Mouse (Mus musculus): ENCODE data around the gene Ltbp4.

The Ltbp4 gene

DNA sequence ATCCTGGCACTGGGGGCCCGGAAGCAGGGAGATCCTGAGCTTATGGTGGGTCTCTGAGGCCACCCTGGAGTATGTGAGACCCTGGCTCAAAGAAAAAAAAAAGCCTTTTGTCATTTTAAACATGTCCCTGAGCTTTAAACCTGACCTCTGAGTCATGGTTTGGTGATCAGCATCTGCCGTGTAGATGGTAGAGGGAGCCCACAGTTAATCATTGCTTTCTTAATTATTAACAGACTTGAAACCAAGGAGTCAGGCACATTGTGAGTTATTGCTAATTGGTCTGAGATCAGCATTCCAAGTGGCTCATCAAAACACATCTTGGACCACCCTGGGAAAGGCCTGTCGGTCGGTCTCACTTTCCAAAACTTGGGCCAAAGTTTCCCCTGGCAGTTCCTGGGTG is 55.3 kb downstream of the Ltbp4 start:
- no peak for TF ChIP-seq POU5F1 (IDR thresholded peaks at IDR 0.05; ENCODE audit: borderline replicate concordance, low read length)
- no peak for TF ChIP-seq NANOG (IDR thresholded peaks at IDR 0.05; ENCODE audit: borderline replicate concordance, low read length)
- TF ChIP-seq CTCF (conservative IDR thresholded peaks at IDR 0.05; ENCODE audit: low read length): no peak
- no peaks in the 10 kb centered on the region for H3K9me3 ChIP-seq (ENCODE audit: low read length)
- peak overlapping the region; percentile 60 for H3K4me3 ChIP-seq (replicated peaks; ENCODE audit: low read length)
- peaks cover 50% of the 10 kb centered on the region for H3K4me1 ChIP-seq (replicated peaks; ENCODE audit: low read depth, low read length)
- H3K36me3 ChIP-seq (ENCODE audit: insufficient read depth, low read length): peaks cover 44% of the 10 kb centered on the region
- H3K27me3 ChIP-seq (ENCODE audit: insufficient read depth, low read length): no peaks in the 10 kb centered on the region

DNA sequence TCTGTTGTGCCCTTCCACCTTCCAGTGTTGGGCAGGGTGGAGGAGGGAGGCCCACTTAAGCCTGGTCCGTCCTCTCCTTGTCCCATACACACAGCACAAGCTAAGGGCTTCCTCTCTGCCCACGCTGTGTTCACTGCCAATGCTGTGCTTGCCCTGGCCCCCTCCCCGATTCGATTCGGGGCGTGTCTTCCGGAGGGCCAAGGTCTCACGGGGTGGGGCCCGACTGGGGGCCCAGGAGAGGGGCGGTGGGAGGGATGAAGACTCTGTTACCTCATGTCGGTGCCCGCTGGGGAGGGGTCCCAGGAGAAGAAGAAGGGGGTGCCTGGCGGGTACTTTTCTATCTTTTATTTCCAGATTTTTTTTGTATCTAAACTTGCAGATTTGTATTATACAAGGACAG is 55.8 kb downstream of the Ltbp4 start:
- TF ChIP-seq POU5F1 (IDR thresholded peaks at IDR 0.05; ENCODE audit: borderline replicate concordance, low read length) (no peak), CTCF (conservative IDR thresholded peaks at IDR 0.05; ENCODE audit: low read length) (no peak), NANOG (IDR thresholded peaks at IDR 0.05; ENCODE audit: borderline replicate concordance, low read length) (no peak)
- Histone ChIP-seq H3K4me3 (replicated peaks; ENCODE audit: low read length) (peak overlapping the region; percentile 60), H3K36me3 (ENCODE audit: insufficient read depth, low read length) (peaks cover 50% of the 10 kb centered on the region), H3K27me3 (ENCODE audit: insufficient read depth, low read length) (no peaks in the 10 kb centered on the region), H3K4me1 (replicated peaks; ENCODE audit: low read depth, low read length) (peaks cover 54% of the 10 kb centered on the region), H3K9me3 (ENCODE audit: low read length) (no peaks in the 10 kb centered on the region)

DNA sequence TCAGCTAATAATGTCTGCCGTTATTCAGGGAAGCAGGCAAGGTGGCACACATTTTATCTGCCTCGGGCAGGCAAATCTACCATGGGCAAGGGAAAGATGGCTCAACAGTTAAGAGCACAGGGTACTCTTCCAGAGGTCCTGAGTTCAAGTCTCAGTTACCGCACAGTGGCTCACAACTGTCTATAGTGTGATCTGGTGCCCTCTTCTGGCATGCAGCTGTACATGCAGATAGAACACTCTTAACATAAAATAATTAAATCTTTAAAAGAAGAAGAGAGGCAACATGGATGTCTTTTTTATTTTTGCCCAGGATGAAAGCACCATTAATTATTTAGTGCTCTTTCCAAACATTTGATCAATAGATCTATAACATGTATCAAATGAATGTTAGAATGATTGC is 60.3 kb downstream of the Ltbp4 start:
- H3K4me1 ChIP-seq (replicated peaks; ENCODE audit: low read depth, low read length): peaks cover 53% of the 10 kb centered on the region
- H3K36me3 ChIP-seq (ENCODE audit: insufficient read depth, low read length): peaks cover 73% of the 10 kb centered on the region
- TF ChIP-seq CTCF (conservative IDR thresholded peaks at IDR 0.05; ENCODE audit: low read length): peak; percentile 33
- TF ChIP-seq POU5F1 (IDR thresholded peaks at IDR 0.05; ENCODE audit: borderline replicate concordance, low read length): no peak
- TF ChIP-seq NANOG (IDR thresholded peaks at IDR 0.05; ENCODE audit: borderline replicate concordance, low read length): no peak
- no peaks in the 10 kb centered on the region for H3K9me3 ChIP-seq (ENCODE audit: low read length)
- H3K27me3 ChIP-seq (ENCODE audit: insufficient read depth, low read length): no peaks in the 10 kb centered on the region
- no peak overlapping the region for H3K4me3 ChIP-seq (replicated peaks; ENCODE audit: low read length)

GRCm38 (mm10) chr7:27276021-27276420 is 61.5 kb downstream of the Ltbp4 start:
- TF ChIP-seq NANOG (IDR thresholded peaks at IDR 0.05; ENCODE audit: borderline replicate concordance, low read length) (no peak), CTCF (conservative IDR thresholded peaks at IDR 0.05; ENCODE audit: low read length) (no peak), POU5F1 (IDR thresholded peaks at IDR 0.05; ENCODE audit: borderline replicate concordance, low read length) (no peak)
- H3K9me3 ChIP-seq (ENCODE audit: low read length): no peaks in the 10 kb centered on the region
- H3K4me1 ChIP-seq (replicated peaks; ENCODE audit: low read depth, low read length): peaks cover 41% of the 10 kb centered on the region
- peaks cover 65% of the 10 kb centered on the region for H3K36me3 ChIP-seq (ENCODE audit: insufficient read depth, low read length)
- H3K27me3 ChIP-seq (ENCODE audit: insufficient read depth, low read length): no peaks in the 10 kb centered on the region
- H3K4me3 ChIP-seq (replicated peaks; ENCODE audit: low read length): no peak overlapping the region

- no peaks in the 10 kb centered on the region for H3K9me3 ChIP-seq (ENCODE audit: low read length)
- no peaks in the 10 kb centered on the region for H3K27me3 ChIP-seq (ENCODE audit: insufficient read depth, low read length)
- peaks cover 34% of the 10 kb centered on the region for H3K4me1 ChIP-seq (replicated peaks; ENCODE audit: low read depth, low read length)
- H3K36me3 ChIP-seq (ENCODE audit: insufficient read depth, low read length): peaks cover 64% of the 10 kb centered on the region
- TF ChIP-seq CTCF (conservative IDR thresholded peaks at IDR 0.05; ENCODE audit: low read length) (no peak), POU5F1 (IDR thresholded peaks at IDR 0.05; ENCODE audit: borderline replicate concordance, low read length) (no peak), NANOG (IDR thresholded peaks at IDR 0.05; ENCODE audit: borderline replicate concordance, low read length) (no peak)
- no peak overlapping the region for H3K4me3 ChIP-seq (replicated peaks; ENCODE audit: low read length)
Measured at GRCm38 (mm10) chr7:27274916-27275315, 62.6 kb downstream of the Ltbp4 start.

- Histone ChIP-seq H3K9me3 (ENCODE audit: low read length) (no peaks in the 10 kb centered on the region), H3K4me3 (replicated peaks; ENCODE audit: low read length) (peak overlapping the region; percentile 72), H3K27me3 (ENCODE audit: insufficient read depth, low read length) (no peaks in the 10 kb centered on the region), H3K36me3 (ENCODE audit: insufficient read depth, low read length) (peaks cover 64% of the 10 kb centered on the region), H3K4me1 (replicated peaks; ENCODE audit: low read depth, low read length) (peaks cover 39% of the 10 kb centered on the region)
- TF ChIP-seq NANOG (IDR thresholded peaks at IDR 0.05; ENCODE audit: borderline replicate concordance, low read length) (no peak), POU5F1 (IDR thresholded peaks at IDR 0.05; ENCODE audit: borderline replicate concordance, low read length) (no peak), CTCF (conservative IDR thresholded peaks at IDR 0.05; ENCODE audit: low read length) (peak; percentile 75)
Measured at GRCm38 (mm10) chr7:27273739-27274351, 63.6 kb downstream of the Ltbp4 start.

DNA sequence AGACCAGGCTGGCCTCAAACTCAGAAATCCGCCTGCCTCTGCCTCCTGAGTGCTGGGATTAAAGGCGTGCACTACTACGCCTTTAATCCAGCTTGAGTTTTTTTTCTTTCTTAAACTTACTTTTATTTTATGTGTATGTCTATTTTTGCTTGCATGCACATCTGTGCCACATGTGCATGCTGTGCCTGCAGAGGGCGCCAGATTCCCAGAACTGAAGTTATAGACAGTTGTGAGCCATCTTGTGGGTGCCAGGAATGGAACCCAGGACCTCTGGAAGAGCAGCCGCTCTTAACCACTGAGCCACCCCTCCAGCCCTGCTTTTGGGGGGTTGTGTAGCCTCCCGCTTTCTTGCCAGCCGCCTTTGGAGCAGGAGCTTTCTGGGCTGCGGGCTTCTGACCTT is 66.1 kb downstream of the Ltbp4 start:
- H3K9me3 ChIP-seq (ENCODE audit: low read length): no peaks in the 10 kb centered on the region
- peaks cover 54% of the 10 kb centered on the region for H3K36me3 ChIP-seq (ENCODE audit: insufficient read depth, low read length)
- TF ChIP-seq CTCF (conservative IDR thresholded peaks at IDR 0.05; ENCODE audit: low read length) (peak; percentile 43), NANOG (IDR thresholded peaks at IDR 0.05; ENCODE audit: borderline replicate concordance, low read length) (no peak)

GRCm38 (mm10) chr7:27266515-27267128 is 70.9 kb downstream of the Ltbp4 start:
- Histone ChIP-seq H3K4me1 (replicated peaks; ENCODE audit: low read depth, low read length) (peaks cover 54% of the 10 kb centered on the region), H3K9me3 (ENCODE audit: low read length) (no peaks in the 10 kb centered on the region), H3K4me3 (replicated peaks; ENCODE audit: low read length) (peak overlapping the region; percentile 69), H3K27me3 (ENCODE audit: insufficient read depth, low read length) (no peaks in the 10 kb centered on the region), H3K36me3 (ENCODE audit: insufficient read depth, low read length) (peaks cover 69% of the 10 kb centered on the region)
- TF ChIP-seq POU5F1 (IDR thresholded peaks at IDR 0.05; ENCODE audit: borderline replicate concordance, low read length): no peak
- TF ChIP-seq NANOG (IDR thresholded peaks at IDR 0.05; ENCODE audit: borderline replicate concordance, low read length): no peak
- no peak for TF ChIP-seq CTCF (conservative IDR thresholded peaks at IDR 0.05; ENCODE audit: low read length)

More for the DNA sequence above, 66.1 kb downstream of the Ltbp4 start:
- Histone ChIP-seq H3K4me3 (replicated peaks; ENCODE audit: low read length) (no peak overlapping the region), H3K27me3 (ENCODE audit: insufficient read depth, low read length) (no peaks in the 10 kb centered on the region), H3K4me1 (replicated peaks; ENCODE audit: low read depth, low read length) (peaks cover 50% of the 10 kb centered on the region)

All from E14TG2a.4 (cell line).